Mouse (Mus musculus): Measurements from ENCODE around the gene St7. TPM values are rescaled to one million over a fixed set of nuclear protein-coding genes. Genes with fewer than 3 reads are reported as not detected.

St7 gene
- polyA plus RNA-seq, 1 experiment, result 22.8 TPM

- Histone ChIP-seq H3K4me3 (ENCODE audit: insufficient read depth, low read length) (no peak overlapping the region), H3K27ac (ENCODE audit: insufficient read depth, low read length) (no peak overlapping the region), H3K4me1 (ENCODE audit: control insufficient read depth, insufficient read depth, low read length) (peaks cover 6% of the 10 kb centered on the region)
- TF ChIP-seq POLR2A (IDR thresholded peaks at IDR 0.05; ENCODE audit: extremely low read depth, insufficient read depth, low read length) (no peak), CTCF (IDR thresholded peaks at IDR 0.05; ENCODE audit: extremely low read depth, insufficient read depth, low read length) (no peak)
Measured at GRCm38 (mm10) chr6:17923370-17923769, 230.6 kb downstream of the St7 start.

- Histone ChIP-seq H3K4me1 (ENCODE audit: control insufficient read depth, insufficient read depth, low read length) (peaks cover 6% of the 10 kb centered on the region), H3K27ac (ENCODE audit: insufficient read depth, low read length) (no peak overlapping the region), H3K4me3 (ENCODE audit: insufficient read depth, low read length) (no peak overlapping the region)
- TF ChIP-seq POLR2A (IDR thresholded peaks at IDR 0.05; ENCODE audit: extremely low read depth, insufficient read depth, low read length), result no peak
- no peak for TF ChIP-seq CTCF (IDR thresholded peaks at IDR 0.05; ENCODE audit: extremely low read depth, insufficient read depth, low read length)
Measured at GRCm38 (mm10) chr6:17923894-17924505, 231.3 kb downstream of the St7 start.

- Histone ChIP-seq H3K4me1 (ENCODE audit: control insufficient read depth, insufficient read depth, low read length) (peaks cover 6% of the 10 kb centered on the region), H3K27ac (ENCODE audit: insufficient read depth, low read length) (no peak overlapping the region), H3K4me3 (ENCODE audit: insufficient read depth, low read length) (no peak overlapping the region)
- peak; percentile 36 for TF ChIP-seq CTCF (IDR thresholded peaks at IDR 0.05; ENCODE audit: extremely low read depth, insufficient read depth, low read length)
- no peak for TF ChIP-seq POLR2A (IDR thresholded peaks at IDR 0.05; ENCODE audit: extremely low read depth, insufficient read depth, low read length)
Measured at GRCm38 (mm10) chr6:17925267-17925666, 232.5 kb downstream of the St7 start.

- H3K4me1 ChIP-seq (ENCODE audit: control insufficient read depth, insufficient read depth, low read length), result peaks cover 2% of the 10 kb centered on the region; the same call in 1 of the 2 replicates
- H3K27ac ChIP-seq (ENCODE audit: insufficient read depth, low read length), result no peak overlapping the region
- TF ChIP-seq CTCF (IDR thresholded peaks at IDR 0.05; ENCODE audit: extremely low read depth, insufficient read depth, low read length) (no peak), POLR2A (IDR thresholded peaks at IDR 0.05; ENCODE audit: extremely low read depth, insufficient read depth, low read length) (no peak)
- no peak overlapping the region for H3K4me3 ChIP-seq (ENCODE audit: insufficient read depth, low read length)
Measured at GRCm38 (mm10) chr6:17927746-17928145, 235.0 kb downstream of the St7 start.

GRCm38 (mm10) chr6:17931187-17931586 is 238.5 kb downstream of the St7 start:
- Histone ChIP-seq H3K4me3 (ENCODE audit: insufficient read depth, low read length) (no peak overlapping the region), H3K4me1 (ENCODE audit: control insufficient read depth, insufficient read depth, low read length) (no peaks in the 10 kb centered on the region), H3K27ac (ENCODE audit: insufficient read depth, low read length) (no peak overlapping the region)
- TF ChIP-seq CTCF (IDR thresholded peaks at IDR 0.05; ENCODE audit: extremely low read depth, insufficient read depth, low read length) (no peak), POLR2A (IDR thresholded peaks at IDR 0.05; ENCODE audit: extremely low read depth, insufficient read depth, low read length) (no peak)

- no peaks in the 10 kb centered on the region for H3K4me1 ChIP-seq (ENCODE audit: control insufficient read depth, insufficient read depth, low read length)
- H3K27ac ChIP-seq (ENCODE audit: insufficient read depth, low read length), result no peak overlapping the region
- TF ChIP-seq POLR2A (IDR thresholded peaks at IDR 0.05; ENCODE audit: extremely low read depth, insufficient read depth, low read length) (no peak), CTCF (IDR thresholded peaks at IDR 0.05; ENCODE audit: extremely low read depth, insufficient read depth, low read length) (no peak)
- H3K4me3 ChIP-seq (ENCODE audit: insufficient read depth, low read length), result no peak overlapping the region
Measured at GRCm38 (mm10) chr6:17931835-17932234, 239.1 kb downstream of the St7 start.

- TF ChIP-seq POLR2A (IDR thresholded peaks at IDR 0.05; ENCODE audit: extremely low read depth, insufficient read depth, low read length) (no peak), CTCF (IDR thresholded peaks at IDR 0.05; ENCODE audit: extremely low read depth, insufficient read depth, low read length) (no peak)
- Histone ChIP-seq H3K4me1 (ENCODE audit: control insufficient read depth, insufficient read depth, low read length) (no peaks in the 10 kb centered on the region), H3K27ac (ENCODE audit: insufficient read depth, low read length) (no peak overlapping the region), H3K4me3 (ENCODE audit: insufficient read depth, low read length) (no peak overlapping the region)
Measured at GRCm38 (mm10) chr6:17932806-17933205, 240.1 kb downstream of the St7 start.

- Histone ChIP-seq H3K4me3 (ENCODE audit: insufficient read depth, low read length) (no peak overlapping the region), H3K27ac (ENCODE audit: insufficient read depth, low read length) (no peak overlapping the region), H3K4me1 (ENCODE audit: control insufficient read depth, insufficient read depth, low read length) (no peaks in the 10 kb centered on the region)
- no peak for TF ChIP-seq POLR2A (IDR thresholded peaks at IDR 0.05; ENCODE audit: extremely low read depth, insufficient read depth, low read length)
Measured at GRCm38 (mm10) chr6:17938631-17939346, 246.1 kb downstream of the St7 start.

GRCm38 (mm10) chr6:17941916-17942315 is 249.2 kb downstream of the St7 start:
- TF ChIP-seq CTCF (IDR thresholded peaks at IDR 0.05; ENCODE audit: extremely low read depth, insufficient read depth, low read length) (no peak), POLR2A (IDR thresholded peaks at IDR 0.05; ENCODE audit: extremely low read depth, insufficient read depth, low read length) (no peak)
- Histone ChIP-seq H3K4me1 (ENCODE audit: control insufficient read depth, insufficient read depth, low read length) (no peaks in the 10 kb centered on the region), H3K27ac (ENCODE audit: insufficient read depth, low read length) (no peak overlapping the region), H3K4me3 (ENCODE audit: insufficient read depth, low read length) (no peak overlapping the region)

- no peaks in the 10 kb centered on the region for H3K4me1 ChIP-seq (ENCODE audit: control insufficient read depth, insufficient read depth, low read length)
- no peak overlapping the region for H3K27ac ChIP-seq (ENCODE audit: insufficient read depth, low read length)
- H3K4me3 ChIP-seq (ENCODE audit: insufficient read depth, low read length), result no peak overlapping the region
- TF ChIP-seq POLR2A (IDR thresholded peaks at IDR 0.05; ENCODE audit: extremely low read depth, insufficient read depth, low read length), result no peak
- no peak for TF ChIP-seq CTCF (IDR thresholded peaks at IDR 0.05; ENCODE audit: extremely low read depth, insufficient read depth, low read length)
Measured at GRCm38 (mm10) chr6:17942344-17942743, 249.6 kb downstream of the St7 start.
